Mouse (Mus musculus) c-Kit-positive CD71-positive TER-119-negative erythroid progenitor cells, embryonic 14.5 days (primary cell): ENCODE results near the gene Prss8.

Source experiments
- DNase-seq: peaks from one replicate; pipeline ENCODE4 v3.0.0-alpha.2; 2013; ENCODE audit warnings: low read depth

The Prss8 gene

GRCm38 (mm10) chr7:127928596-127928995 is 1.3 kb downstream of the Prss8 start:
- no peak for DNase-seq

GRCm38 (mm10) chr7:127927726-127928125 is 2.2 kb downstream of the Prss8 start:
- no peak for DNase-seq

GRCm38 (mm10) chr7:127926846-127927245 is 3.1 kb downstream of the Prss8 start:
- DNase-seq, result no peak

GRCm38 (mm10) chr7:127926066-127926465 is 3.8 kb downstream of the Prss8 start:
- no peak for DNase-seq

- DNase-seq, result no peak
These were observed 4.7 kb downstream of the Prss8 start for GRCm38 (mm10) chr7:127925252-127925651.

GRCm38 (mm10) chr7:127923714-127924113 is 6.2 kb downstream of the Prss8 start:
- DNase-seq, result no peak

- DNase-seq, result no peak
These were observed 7.2 kb downstream of the Prss8 start for GRCm38 (mm10) chr7:127922451-127923275.

- DNase-seq, result no peak
These were observed 8.4 kb downstream of the Prss8 start for GRCm38 (mm10) chr7:127921516-127921915.

- no peak for DNase-seq
These were observed 10.6 kb downstream of the Prss8 start for GRCm38 (mm10) chr7:127919290-127919689.

- DNase-seq, result peak; percentile 58
These were observed 11.7 kb downstream of the Prss8 start for GRCm38 (mm10) chr7:127918203-127918602.

- DNase-seq, result no peak
These were observed 14.6 kb downstream of the Prss8 start for GRCm38 (mm10) chr7:127915293-127915692.

GRCm38 (mm10) chr7:127912938-127913337 is 17.0 kb downstream of the Prss8 start:
- DNase-seq, result no peak

GRCm38 (mm10) chr7:127912190-127912871 is 17.6 kb downstream of the Prss8 start, which contains the start of gene Kat8:
Gene Kat8, plus strand, starts transcription at chr7:127912516.
- peak; percentile 91 for DNase-seq

GRCm38 (mm10) chr7:127908656-127909055 is 21.2 kb downstream of the Prss8 start:
- no peak for DNase-seq

GRCm38 (mm10) chr7:127907939-127908338 is 22.0 kb downstream of the Prss8 start:
- DNase-seq, result no peak

GRCm38 (mm10) chr7:127903971-127904796 is 25.7 kb downstream of the Prss8 start, which contains the start of gene Bckdk:
Gene Bckdk, plus strand, starts transcription at chr7:127904082.
- peak; percentile 70 for DNase-seq

GRCm38 (mm10) chr7:127901772-127902171 is 28.1 kb downstream of the Prss8 start:
- DNase-seq, result no peak

GRCm38 (mm10) chr7:127899997-127900396 is 29.9 kb downstream of the Prss8 start:
- no peak for DNase-seq

GRCm38 (mm10) chr7:127898179-127898956 is 31.5 kb downstream of the Prss8 start:
- no peak for DNase-seq

- no peak for DNase-seq
These were observed 32.4 kb downstream of the Prss8 start for GRCm38 (mm10) chr7:127897542-127897941.

- peak; percentile 66 for DNase-seq
These were observed 33.5 kb downstream of the Prss8 start for GRCm38 (mm10) chr7:127896384-127896783.
